Mouse (Mus musculus) stomach, embryonic 16.5 days (tissue): Measurements from ENCODE around the gene Ccdc102a. TPM values are rescaled to one million over a fixed set of nuclear protein-coding genes. Genes with fewer than 3 reads are reported as not detected.
A peak's percentile ranks its signal among the peaks of the same experiment; 100 is the strongest.

Experiments
- ATAC-seq: fragments of 200-750 bp; cut with Nextera tagmentation; 2 replicates; pipeline ENCODE4 v1.8.0; 2017; ENCODE audit warnings: moderate number of reproducible peaks, moderate TSS enrichment; ENCODE audit not compliant: insufficient read depth, low FRiP score
- H3K27ac ChIP-seq: fragments of 300-500 bp; sonication (generic); 2 replicates; pipeline ENCODE4 v1.5.1; 2014; ENCODE audit warnings: low read length
- H3K27me3 ChIP-seq: fragments of 300-500 bp; sonication (generic); 2 replicates; pipeline ENCODE4 v1.6.1; 2014; ENCODE audit warnings: low read length, control low read depth, mixed read lengths; ENCODE audit not compliant: control insufficient read depth, insufficient read depth
- H3K36me3 ChIP-seq: fragments of 300-500 bp; sonication (generic); 2 replicates; pipeline ENCODE4 v1.6.1; 2014; ENCODE audit warnings: low read length; ENCODE audit not compliant: control insufficient read depth, insufficient read depth
- H3K4me1 ChIP-seq: fragments of 300-500 bp; sonication (generic); 2 replicates; pipeline ENCODE4 v1.6.1; 2014; ENCODE audit warnings: low read length, control low read depth, mixed read lengths; ENCODE audit not compliant: control insufficient read depth, insufficient read depth
- H3K4me2 ChIP-seq: fragments of 300-500 bp; sonication (generic); 2 replicates; pipeline ENCODE4 v1.6.1; 2014; ENCODE audit warnings: low read depth, low read length, mixed read lengths
- H3K4me3 ChIP-seq: fragments of 300-500 bp; sonication (generic); replicated peaks from 2 replicates; pipeline ENCODE4 v1.5.1; 2014; ENCODE audit warnings: mild to moderate bottlenecking, low read length
- H3K9ac ChIP-seq: fragments of 300-500 bp; sonication (generic); 2 replicates; pipeline ENCODE4 v1.6.1; 2014; ENCODE audit warnings: low read length
- H3K9me3 ChIP-seq: fragments of 300-500 bp; sonication (generic); replicated peaks from 2 replicates; pipeline ENCODE4 v1.6.1; 2016; ENCODE audit warnings: low read length, control low read depth; ENCODE audit not compliant: control insufficient read depth
- WGBS: fragments of 180-500 bp; shearing (Covaris S2); extraction: QIAGEN DNeasy Blood & Tissue Kit; methylation state at CpG from one replicate; pipeline ENCODE4 v1.1.7; 2014; 5-methylcytosine and 5-hydroxymethylcytosine counted together
- polyA plus RNA-seq: library from polyadenylated mRNA; unstranded; fragments of >200 nt; fragmentation: Nextera tagmentation; extraction: Ambion mirVana; gene quantifications from 2 replicates; pipeline ENCODE4 v1.2.1, GENCODE M21; 2015

Gene Ccdc102a
- polyA plus RNA-seq, 1 experiment from 2014 or later, result 14.8 TPM

- no peak overlapping the region for H3K4me2 ChIP-seq
- no peaks in the 10 kb centered on the region for H3K9me3 ChIP-seq
- 46% methylated on average over 5 of the region's 5 CpGs for WGBS
- H3K4me1 ChIP-seq, result no peaks in the 10 kb centered on the region
- H3K36me3 ChIP-seq, result no peaks in the 10 kb centered on the region
- no peak for ATAC-seq
- no peak overlapping the region for H3K27ac ChIP-seq
- no peak overlapping the region for H3K4me3 ChIP-seq
- no peak overlapping the region for H3K9ac ChIP-seq
- no peaks in the 10 kb centered on the region for H3K27me3 ChIP-seq
These were observed 16.0 kb upstream of the Ccdc102a start for GRCm38 (mm10) chr8:94933918-94934317.

- Histone ChIP-seq H3K36me3 (no peaks in the 10 kb centered on the region), H3K27ac (no peak overlapping the region), H3K9me3 (no peaks in the 10 kb centered on the region), H3K4me1 (0 out of 2 replicates have a peak, but pooled peaks cover 2% of the 10 kb centered on the region), H3K4me3 (no peak overlapping the region), H3K4me2 (no peak overlapping the region), H3K27me3 (no peaks in the 10 kb centered on the region), H3K9ac (no peak overlapping the region)
- no peak for ATAC-seq
- 67% methylated on average over 3 of the region's 3 CpGs for WGBS
These were observed 10.3 kb upstream of the Ccdc102a start for GRCm38 (mm10) chr8:94928227-94928626.

- Histone ChIP-seq H3K4me1 (peaks cover 13% of the 10 kb centered on the region), H3K27ac (peak within 1 kb of the TSS; percentile 38; the same call in 1 of the 2 replicates), H3K4me2 (no peak within 1 kb of the TSS), H3K9me3 (no peaks in the 10 kb centered on the region), H3K27me3 (no peaks in the 10 kb centered on the region), H3K4me3 (no peak within 1 kb of the TSS), H3K9ac (peak within 1 kb of the TSS; percentile 31), H3K36me3 (no peaks in the 10 kb centered on the region)
- 55% methylated on average over 8 of the region's 8 CpGs for WGBS
- ATAC-seq, result no peak
These were observed 5.5 kb upstream of the Ccdc102a start, which contains the start of gene Adgrg5 for GRCm38 (mm10) chr8:94923405-94923804. Adgrg5 (plus strand) TSS chr8:94923694.

GRCm38 (mm10) chr8:94922602-94923001, 4.7 kb upstream of the Ccdc102a start:
- Histone ChIP-seq H3K9ac (peak overlapping the region; percentile 31), H3K36me3 (no peaks in the 10 kb centered on the region), H3K9me3 (no peaks in the 10 kb centered on the region), H3K4me1 (peaks cover 18% of the 10 kb centered on the region), H3K4me3 (no peak overlapping the region), H3K27ac (peak overlapping the region; percentile 38; the same call in 1 of the 2 replicates), H3K27me3 (no peaks in the 10 kb centered on the region), H3K4me2 (no peak overlapping the region)
- no peak for ATAC-seq
- WGBS, result 24% methylated on average over 8 of the region's 8 CpGs

GRCm38 (mm10) chr8:94922176-94922575, 4.3 kb upstream of the Ccdc102a start:
- Histone ChIP-seq H3K9me3 (no peaks in the 10 kb centered on the region), H3K27me3 (no peaks in the 10 kb centered on the region), H3K4me2 (no peak overlapping the region), H3K27ac (no peak overlapping the region), H3K4me1 (peaks cover 18% of the 10 kb centered on the region), H3K9ac (peak overlapping the region; percentile 31; the same call in 1 of the 2 replicates), H3K4me3 (no peak overlapping the region), H3K36me3 (no peaks in the 10 kb centered on the region)
- ATAC-seq, result no peak
- 43% methylated on average over 6 of the region's 6 CpGs for WGBS

GRCm38 (mm10) chr8:94919256-94919655, 1.4 kb upstream of the Ccdc102a start:
- Histone ChIP-seq H3K36me3 (no peaks in the 10 kb centered on the region), H3K4me2 (no peak overlapping the region), H3K27me3 (no peaks in the 10 kb centered on the region), H3K4me3 (no peak overlapping the region), H3K27ac (no peak overlapping the region; the same call in 1 of the 2 replicates), H3K4me1 (peaks cover 43% of the 10 kb centered on the region), H3K9ac (no peak overlapping the region), H3K9me3 (no peaks in the 10 kb centered on the region)
- ATAC-seq, result no peak

GRCm38 (mm10) chr8:94917352-94917751, 546 bp downstream of the Ccdc102a start:
- Histone ChIP-seq H3K36me3 (0 out of 2 replicates have a peak, but pooled peaks cover 6% of the 10 kb centered on the region), H3K4me1 (peaks cover 47% of the 10 kb centered on the region), H3K4me2 (peak overlapping the region; percentile 82), H3K9ac (peak overlapping the region; percentile 91), H3K27ac (peak overlapping the region; percentile 81), H3K27me3 (no peaks in the 10 kb centered on the region), H3K4me3 (peak overlapping the region; percentile 66), H3K9me3 (no peaks in the 10 kb centered on the region)
- WGBS, result under 1% methylated on average over 27 of the region's 27 CpGs
- peak; percentile 92 for ATAC-seq

- Histone ChIP-seq H3K9ac (peak overlapping the region; percentile 91), H3K27me3 (no peaks in the 10 kb centered on the region), H3K27ac (peak overlapping the region; percentile 54; the same call in 1 of the 2 replicates), H3K36me3 (0 out of 2 replicates have a peak, but pooled peaks cover 6% of the 10 kb centered on the region), H3K9me3 (no peaks in the 10 kb centered on the region), H3K4me2 (peak overlapping the region; percentile 82), H3K4me1 (peaks cover 46% of the 10 kb centered on the region), H3K4me3 (peak overlapping the region; percentile 66)
- ATAC-seq, result 0 out of 2 replicates have a peak, but pooled peaks have one; percentile 6
- WGBS, result 7% methylated on average over 10 of the region's 10 CpGs
These were observed 956 bp downstream of the Ccdc102a start for GRCm38 (mm10) chr8:94916960-94917324.

- 0 out of 2 replicates have a peak, but pooled peaks cover 6% of the 10 kb centered on the region for H3K36me3 ChIP-seq
- peaks cover 46% of the 10 kb centered on the region for H3K4me1 ChIP-seq
- peak overlapping the region; percentile 0; the same call in 1 of the 2 replicates for H3K27ac ChIP-seq
- peak overlapping the region; percentile 66 for H3K4me3 ChIP-seq
- no peaks in the 10 kb centered on the region for H3K9me3 ChIP-seq
- H3K27me3 ChIP-seq, result no peaks in the 10 kb centered on the region
- peak overlapping the region; percentile 91 for H3K9ac ChIP-seq
- WGBS, result 42% methylated on average over 9 of the region's 9 CpGs
- peak overlapping the region; percentile 82 for H3K4me2 ChIP-seq
- no peak for ATAC-seq
These were observed 1.5 kb downstream of the Ccdc102a start for GRCm38 (mm10) chr8:94916311-94916959.
